Mouse (Mus musculus): ENCODE data around the gene Klf13.

The Klf13 gene

GRCm38 (mm10) chr7:63950931-63951607 lies 12.4 kb upstream of the Klf13 start:
- in situ Hi-C loops (cut with MboI, MseI) = loop anchor here in 1 of 2 experiments (25.0 kb wide), 1 partner anchor 1689 kb away; no protein-coding TSS in a partner anchor

GRCm38 (mm10) chr7:63949176-63949575 lies 10.5 kb upstream of the Klf13 start:
- in situ Hi-C loops (cut with MboI, MseI) = loop anchor here (10.0 kb wide), 2 partner anchors 46 to 56 kb away; no protein-coding TSS in a partner anchor

DNA sequence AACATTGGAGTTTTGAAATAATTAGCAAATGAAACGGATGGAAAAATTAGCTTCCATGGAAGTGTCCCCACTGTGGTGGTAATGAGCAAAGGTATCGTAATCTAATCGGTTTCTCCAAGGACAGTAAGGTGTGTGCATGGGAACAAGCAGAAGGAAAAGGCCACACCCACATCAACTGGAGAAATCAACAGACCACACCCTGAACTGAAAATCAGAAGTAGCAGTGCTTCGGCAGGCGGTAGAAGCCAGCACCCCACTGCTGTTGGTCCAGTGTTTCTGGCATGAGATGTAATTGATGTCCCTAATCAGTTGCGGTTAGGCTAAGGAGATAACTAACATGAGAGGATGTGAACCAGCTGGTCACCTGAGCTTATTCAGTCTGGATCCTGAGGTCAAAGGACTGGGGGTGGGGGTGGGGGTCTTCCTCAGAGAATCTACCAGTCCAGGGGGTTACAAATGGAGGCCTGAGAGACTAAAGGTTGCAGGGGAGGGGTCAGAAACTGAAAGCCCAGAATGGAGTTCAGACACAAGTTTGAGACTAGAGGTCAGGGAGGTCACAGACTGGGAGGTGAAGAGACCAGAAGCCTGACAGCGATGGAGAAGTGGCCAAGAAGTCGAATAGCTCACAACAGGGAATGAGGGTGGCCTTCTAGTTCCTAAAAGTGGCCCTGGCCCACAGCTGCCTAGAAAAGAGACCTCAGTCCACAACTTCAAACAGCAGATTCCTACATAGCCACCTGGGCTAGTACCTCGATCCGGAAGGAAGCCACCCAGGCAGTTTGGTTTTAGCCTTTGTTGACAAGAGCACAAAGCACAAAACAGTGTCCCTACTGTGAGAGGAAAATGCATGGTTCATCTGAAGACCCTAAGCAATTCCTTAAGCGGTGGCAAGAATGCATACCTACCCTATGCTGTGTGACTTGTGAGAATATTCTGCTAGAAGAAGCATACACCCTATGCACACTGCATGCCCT lies 9.1 kb upstream of the Klf13 start:
- in situ Hi-C loops (cut with MboI, MseI) = loop anchor here (10.0 kb wide), 2 partner anchors 47 to 57 kb away; no protein-coding TSS in a partner anchor

- in situ Hi-C loops (cut with MboI, MseI) = loop anchor here (5.0 to 10.0 kb wide), 6 partner anchors 51 to 203 kb away; no protein-coding TSS in a partner anchor
Measured at GRCm38 (mm10) chr7:63943946-63944345, 5.2 kb upstream of the Klf13 start.

DNA sequence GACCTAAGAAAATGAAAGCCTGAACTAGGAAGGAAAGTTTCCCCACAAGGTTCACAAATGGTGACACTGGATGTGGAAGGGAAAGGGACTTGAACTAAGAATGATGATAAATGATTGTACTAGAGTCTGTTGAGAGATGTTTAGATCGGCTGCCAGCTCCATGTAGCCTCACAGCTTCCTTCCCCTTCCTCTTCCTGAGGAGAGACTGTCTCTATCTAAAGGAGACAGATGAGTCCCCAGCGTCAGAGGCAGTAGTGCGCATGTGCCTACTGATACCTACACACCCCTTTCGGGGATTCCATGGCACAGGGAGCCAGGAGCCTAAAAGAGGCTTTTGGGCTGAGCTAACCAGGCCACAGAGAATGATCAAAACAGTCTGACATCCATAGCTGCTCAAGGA lies 2.8 kb upstream of the Klf13 start:
- in situ Hi-C loops (cut with MboI, MseI) = loop anchor here (5.0 to 10.0 kb wide), 6 partner anchors 53 to 206 kb away; no protein-coding TSS in a partner anchor

- in situ Hi-C loops (cut with MboI, MseI) = loop anchor here (5.0 to 10.0 kb wide), 6 partner anchors 54 to 206 kb away; no protein-coding TSS in a partner anchor
Measured at GRCm38 (mm10) chr7:63941050-63941449, 2.3 kb upstream of the Klf13 start.

GRCm38 (mm10) chr7:63940321-63940720 lies 1.6 kb upstream of the Klf13 start:
- in situ Hi-C loops (cut with MboI, MseI) = loop anchor here (5.0 to 10.0 kb wide), 6 partner anchors 54 to 207 kb away; no protein-coding TSS in a partner anchor

DNA sequence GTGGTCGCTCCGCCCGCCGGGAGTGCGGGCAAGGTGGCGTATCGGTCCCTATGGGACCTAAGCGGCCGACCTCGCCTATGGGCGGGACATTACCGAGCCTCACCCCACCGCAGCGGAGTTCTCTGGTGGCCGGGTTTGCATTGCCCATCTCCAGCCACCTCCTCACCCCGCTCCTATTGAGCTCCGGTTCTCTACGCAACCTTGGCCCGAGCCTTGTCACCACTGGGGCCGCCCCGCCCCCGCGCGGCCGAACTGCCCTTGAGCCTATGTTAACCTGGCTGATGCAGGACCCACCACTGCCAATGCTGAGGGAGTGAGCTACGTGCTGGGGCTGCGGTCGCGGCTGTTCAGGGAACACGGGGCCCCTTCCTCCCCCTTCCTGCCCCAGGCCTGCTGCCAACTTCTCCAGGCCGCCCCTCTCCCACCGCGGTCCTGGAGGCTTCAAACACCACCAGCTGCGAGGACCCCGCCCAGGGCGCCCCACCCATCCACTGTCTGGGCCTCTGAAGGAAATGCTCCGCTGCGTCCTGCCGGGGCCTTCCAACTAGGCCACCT lies 759 bp upstream of the Klf13 start:
- in situ Hi-C loops (cut with MboI, MseI) = loop anchor here in 1 of 2 experiments (10.0 kb wide), 1 partner anchor 185 kb away; no protein-coding TSS in a partner anchor

GRCm38 (mm10) chr7:63938066-63938913 lies 425 bp downstream of the Klf13 start:
- in situ Hi-C loops (cut with MboI, MseI) = loop anchor here in 1 of 2 experiments (10.0 kb wide), 1 partner anchor 183 kb away; no protein-coding TSS in a partner anchor

DNA sequence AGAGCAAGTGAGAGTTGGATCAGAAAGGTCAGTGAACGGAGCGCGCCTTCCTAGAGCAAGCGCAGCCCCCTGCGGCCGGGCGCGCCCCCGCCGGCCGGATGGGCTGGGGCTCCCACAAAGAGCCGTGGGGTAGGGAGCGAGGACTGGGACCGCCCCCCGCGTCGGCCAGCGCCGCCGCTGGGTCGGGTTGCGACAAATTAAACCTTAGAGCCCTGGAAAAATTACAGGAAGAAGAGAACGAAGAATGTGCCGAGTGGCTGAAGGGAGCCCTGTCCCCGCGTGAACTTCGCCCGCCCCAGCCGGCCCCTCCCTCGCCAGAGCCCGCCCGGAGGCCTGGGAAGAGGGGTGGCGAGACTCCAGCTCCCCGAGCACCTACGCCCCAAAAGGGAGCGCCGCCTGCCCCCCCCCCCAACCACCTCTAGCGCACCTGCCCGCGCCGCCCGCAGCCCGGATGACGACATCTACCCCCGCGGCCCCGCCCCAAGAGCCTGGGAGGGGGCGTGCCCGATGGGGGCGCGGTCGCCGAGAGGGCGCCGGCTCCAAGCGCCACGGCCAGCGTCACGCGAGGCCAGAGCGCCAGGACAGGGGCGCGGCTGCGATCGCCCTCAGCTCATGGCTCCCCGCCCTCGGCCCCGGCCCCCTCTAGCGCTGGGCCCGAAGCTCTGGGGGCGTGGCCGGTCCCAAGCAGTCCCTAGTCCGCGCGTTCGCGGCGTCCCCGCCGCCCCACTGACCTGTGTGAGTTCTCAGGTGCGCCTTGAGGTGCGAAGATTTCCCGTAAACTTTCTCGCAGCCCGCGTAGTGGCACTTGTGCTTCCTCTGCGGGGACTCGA lies 1.3 kb downstream of the Klf13 start:
- in situ Hi-C loops (cut with MboI, MseI) = loop anchor here in 1 of 2 experiments (10.0 kb wide), 1 partner anchor 183 kb away; no protein-coding TSS in a partner anchor

GRCm38 (mm10) chr7:63936986-63937235 lies 1.8 kb downstream of the Klf13 start:
- in situ Hi-C loops (cut with MboI, MseI) = loop anchor here in 1 of 2 experiments (10.0 kb wide), 1 partner anchor 182 kb away; no protein-coding TSS in a partner anchor

DNA sequence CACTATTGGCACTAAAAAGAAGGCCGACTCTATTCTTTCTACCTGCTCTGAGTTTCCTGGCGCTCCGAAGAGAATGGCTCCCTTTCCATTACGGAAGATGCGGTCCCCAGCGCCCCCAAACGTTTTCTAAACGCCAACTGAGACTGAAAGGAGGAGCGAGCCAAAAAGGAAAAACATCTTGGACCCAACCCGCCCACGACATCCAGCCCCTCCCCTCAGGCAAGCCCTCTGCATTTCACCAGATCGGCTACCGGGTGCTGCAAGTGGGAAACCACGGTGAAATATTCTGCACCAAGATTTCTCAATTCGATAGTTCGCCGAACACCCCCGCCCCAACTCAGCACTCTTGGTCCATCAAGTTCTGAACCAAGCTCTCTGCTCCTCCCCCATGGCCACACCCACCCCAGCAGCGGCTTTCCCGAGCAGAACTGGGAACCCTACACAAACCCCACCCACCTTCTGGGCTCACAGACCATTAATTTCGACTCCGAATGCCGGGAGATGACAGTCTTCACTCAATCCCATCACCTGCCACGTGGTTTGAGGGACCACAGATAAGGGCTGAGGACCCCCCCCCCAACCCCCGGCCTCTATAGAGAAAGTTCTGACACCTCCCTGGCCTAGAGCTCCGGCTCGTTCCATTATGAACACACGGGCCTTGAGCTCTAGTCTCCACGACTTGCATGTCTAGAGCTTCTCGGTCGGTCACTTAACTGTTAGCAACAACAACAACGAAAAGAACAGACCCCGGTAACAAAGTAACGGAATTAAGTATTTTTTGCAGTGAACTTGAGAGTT lies 2.3 kb downstream of the Klf13 start:
- in situ Hi-C loops (cut with MboI, MseI) = loop anchor here in 1 of 2 experiments (10.0 kb wide), 1 partner anchor 182 kb away; no protein-coding TSS in a partner anchor

DNA sequence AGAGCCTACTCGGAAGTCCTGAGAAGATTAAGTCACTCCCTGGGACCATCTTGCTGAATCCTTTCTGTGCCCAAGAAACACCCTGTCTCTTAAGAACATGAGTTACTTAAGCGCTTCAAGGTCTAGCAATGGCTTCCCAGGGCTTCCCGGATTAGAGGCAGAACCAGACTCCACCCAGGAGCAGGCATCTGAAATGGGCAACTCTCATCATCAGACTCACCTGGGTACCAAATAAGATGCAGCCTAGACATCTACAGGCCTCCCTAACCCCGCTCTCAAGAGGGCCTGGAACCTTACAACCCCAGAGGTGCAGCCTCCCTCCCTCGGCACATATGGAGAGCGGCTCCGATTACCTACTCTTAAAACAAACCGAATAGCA lies 2.9 kb downstream of the Klf13 start:
- in situ Hi-C loops (cut with MboI, MseI) = loop anchor here in 1 of 2 experiments (10.0 kb wide), 1 partner anchor 181 kb away; no protein-coding TSS in a partner anchor

GRCm38 (mm10) chr7:63934530-63934929 lies 4.2 kb downstream of the Klf13 start:
- in situ Hi-C loops (cut with MboI, MseI) = loop anchor here in 1 of 2 experiments (10.0 kb wide), 1 partner anchor 180 kb away; no protein-coding TSS in a partner anchor

DNA sequence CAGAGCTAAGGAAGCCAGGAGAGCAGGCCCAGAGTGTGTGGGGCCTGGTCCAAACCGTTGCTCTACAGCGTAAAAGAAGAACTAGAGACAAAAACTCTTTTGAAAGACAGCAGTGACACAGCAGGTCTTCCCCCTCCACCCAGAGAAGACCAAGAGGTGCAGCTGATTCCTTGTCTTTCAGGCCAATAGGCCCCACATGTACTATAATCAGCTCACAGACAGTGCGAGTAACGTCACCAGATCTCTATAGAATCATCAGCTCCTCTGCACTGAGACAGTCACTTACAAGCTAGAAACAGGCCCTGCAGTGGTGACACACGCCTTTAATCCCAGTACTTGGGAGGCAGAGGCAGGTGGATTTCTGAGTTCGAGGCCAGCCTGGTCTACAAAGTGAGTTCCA lies 4.8 kb downstream of the Klf13 start:
- in situ Hi-C loops (cut with MboI, MseI) = loop anchor here in 1 of 2 experiments (10.0 kb wide), 1 partner anchor 179 kb away; no protein-coding TSS in a partner anchor

DNA sequence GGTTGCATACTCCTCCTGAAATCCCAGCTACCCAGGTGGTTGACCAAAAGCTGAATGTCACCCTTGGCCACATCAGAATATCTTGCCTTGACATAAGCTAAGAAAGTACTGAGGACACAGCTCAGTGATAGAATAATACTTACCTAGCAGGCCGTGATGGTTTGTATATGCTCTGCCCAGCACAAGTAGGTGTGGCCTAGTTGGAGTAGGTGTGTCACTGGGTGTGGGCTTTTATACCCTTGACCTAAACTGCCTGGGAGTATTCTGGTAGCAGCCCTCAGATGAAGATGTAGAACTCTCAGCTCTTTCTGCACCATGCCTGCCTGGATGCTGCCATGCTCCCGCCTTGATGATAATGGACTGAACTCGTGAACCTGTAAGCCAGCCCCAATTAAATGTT lies 6.3 kb downstream of the Klf13 start:
- in situ Hi-C loops (cut with MboI, MseI) = loop anchor here in 1 of 2 experiments (10.0 kb wide), 1 partner anchor 178 kb away; no protein-coding TSS in a partner anchor

DNA sequence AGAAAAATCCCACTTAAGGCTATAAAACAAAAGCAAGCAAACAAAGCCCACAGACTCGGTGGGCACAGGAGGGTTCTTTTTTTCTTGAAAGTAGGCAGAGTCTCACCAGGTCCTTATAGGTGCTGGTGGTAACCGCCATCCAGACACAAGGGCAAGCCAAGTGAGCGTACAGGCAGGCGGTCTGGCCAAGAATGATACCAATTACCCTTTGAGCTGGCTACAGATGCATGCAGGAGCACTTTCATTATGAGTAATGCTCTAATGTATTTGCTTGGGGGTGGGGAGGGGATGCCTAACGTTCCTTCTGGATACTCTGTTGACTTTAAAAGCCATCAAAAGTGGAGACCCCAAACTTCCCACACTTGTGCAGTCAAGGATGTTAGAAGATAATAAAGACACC lies 7.9 kb downstream of the Klf13 start:
- in situ Hi-C loops (cut with MboI, MseI) = loop anchor here in 1 of 2 experiments (10.0 kb wide), 1 partner anchor 176 kb away; no protein-coding TSS in a partner anchor

DNA sequence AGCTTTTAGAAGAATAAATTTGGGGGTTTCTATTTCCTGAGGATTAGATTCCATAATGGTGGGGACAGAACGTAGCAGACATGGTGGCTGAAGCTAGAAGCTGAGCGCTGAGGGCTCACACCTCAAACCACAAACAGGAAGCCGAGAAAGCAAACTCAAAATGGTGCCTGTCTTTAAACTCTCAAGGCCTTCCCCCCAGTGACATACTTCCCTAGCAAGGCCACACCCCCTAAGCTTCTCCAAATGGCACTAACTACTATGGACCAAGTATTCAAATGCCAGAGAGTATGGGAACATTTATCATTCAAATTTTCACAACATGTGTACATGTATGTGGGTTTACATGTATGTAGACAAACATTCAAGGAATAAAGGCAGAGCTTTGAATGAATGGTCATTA lies 8.6 kb downstream of the Klf13 start:
- in situ Hi-C loops (cut with MboI, MseI) = loop anchor here in 1 of 2 experiments (10.0 kb wide), 1 partner anchor 175 kb away; no protein-coding TSS in a partner anchor
